Mouse (Mus musculus): ENCODE data around the gene Pla2g5. TPM values are rescaled to one million over a fixed set of nuclear protein-coding genes. Genes with fewer than 3 reads are reported as not detected.

Pla2g5 gene
- total and polyA plus RNA-seq, 2 experiments from 2014 or later, result 0.94 to 1.1 TPM

DNA sequence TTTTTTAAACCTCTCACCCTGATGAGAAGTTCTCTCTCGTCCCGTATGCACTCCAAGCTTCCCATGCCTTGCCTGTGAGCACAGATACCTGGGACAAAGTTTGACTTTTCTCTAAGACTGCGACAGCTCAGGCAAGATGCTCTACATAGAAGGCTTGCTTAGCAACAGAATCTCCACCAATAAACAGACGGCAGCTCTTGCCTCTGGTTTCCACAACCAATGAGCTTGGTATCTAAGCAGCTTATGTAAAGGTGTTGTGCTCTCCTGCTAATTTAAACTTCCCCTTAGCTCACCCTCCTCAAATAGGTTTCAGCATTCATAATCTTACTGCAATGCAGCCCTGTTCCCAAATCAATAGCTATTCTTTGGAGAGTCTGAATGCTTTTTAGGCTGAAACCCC, 61.7 kb downstream of the Pla2g5 start:
- WGBS, result 75% methylated on average over 4 of the region's 4 CpGs
- peaks cover 12% of the 10 kb centered on the region; the same call in 1 of the 2 replicates for H3K4me1 ChIP-seq (ENCODE audit: insufficient read depth, low read length)
- TF ChIP-seq CTCF (IDR thresholded peaks at IDR 0.05; ENCODE audit: low read depth), result no peak
- peak; percentile 51 for DNase-seq (ENCODE audit: low spot score)
- no peaks in the 10 kb centered on the region for H3K36me3 ChIP-seq (ENCODE audit: insufficient read depth, low read length)
- H3K9me3 ChIP-seq (ENCODE audit: low read length), result no peaks in the 10 kb centered on the region
- H3K27ac ChIP-seq, result no peak overlapping the region; the same call in 1 of the 2 replicates
- ATAC-seq, result no peak
- H3K9ac ChIP-seq (replicated peaks; ENCODE audit: low read length), result no peak overlapping the region
- H3K4me2 ChIP-seq (ENCODE audit: low read depth, low read length), result no peak overlapping the region
- H3K27me3 ChIP-seq (ENCODE audit: insufficient read depth, low read length), result no peaks in the 10 kb centered on the region
- no peak overlapping the region for H3K4me3 ChIP-seq (ENCODE audit: low read length)

DNA sequence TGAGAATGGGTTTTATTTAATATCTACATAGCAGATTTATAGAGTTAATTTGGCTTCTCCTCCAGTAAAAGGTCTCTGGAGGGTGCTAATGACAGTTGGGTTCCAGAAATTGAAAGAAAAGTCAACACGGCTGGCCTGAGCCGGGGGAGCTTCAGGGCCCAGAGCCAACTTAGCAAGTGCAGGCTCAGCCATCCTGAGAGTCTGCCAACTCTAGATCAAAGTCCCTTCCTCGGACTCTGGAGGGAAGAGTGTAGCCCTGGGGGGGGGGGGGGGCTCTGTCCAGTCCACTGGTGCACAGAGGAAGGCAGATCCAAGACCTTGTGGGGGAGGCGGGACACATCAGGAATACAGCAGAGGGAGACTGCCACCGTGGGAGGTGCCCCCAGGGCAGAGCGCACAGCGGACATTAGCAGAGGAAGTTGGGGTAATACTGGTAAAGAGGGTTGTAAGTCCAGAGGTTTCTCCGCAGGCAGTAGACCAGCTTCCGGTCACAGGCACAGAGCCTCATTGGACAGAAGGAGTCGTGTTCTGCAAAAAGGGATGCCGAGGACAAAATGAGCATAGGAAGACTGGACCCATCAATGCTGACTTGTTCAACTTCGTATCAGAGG, 63.0 kb downstream of the Pla2g5 start:
- DNase-seq (ENCODE audit: low spot score), result peak; percentile 80
- Histone ChIP-seq H3K4me1 (ENCODE audit: insufficient read depth, low read length) (peaks cover 12% of the 10 kb centered on the region; the same call in 1 of the 2 replicates), H3K9me3 (ENCODE audit: low read length) (no peaks in the 10 kb centered on the region), H3K27me3 (ENCODE audit: insufficient read depth, low read length) (no peaks in the 10 kb centered on the region), H3K36me3 (ENCODE audit: insufficient read depth, low read length) (no peaks in the 10 kb centered on the region), H3K4me3 (ENCODE audit: low read length) (no peak overlapping the region), H3K9ac (replicated peaks; ENCODE audit: low read length) (no peak overlapping the region), H3K4me2 (ENCODE audit: low read depth, low read length) (peak overlapping the region; percentile 24; the same call in 1 of the 2 replicates), H3K27ac (no peak overlapping the region)
- 47% methylated on average over 12 of the region's 12 CpGs for WGBS
- no peak for TF ChIP-seq CTCF (IDR thresholded peaks at IDR 0.05; ENCODE audit: low read depth)
- peak; percentile 68 for ATAC-seq

DNA sequence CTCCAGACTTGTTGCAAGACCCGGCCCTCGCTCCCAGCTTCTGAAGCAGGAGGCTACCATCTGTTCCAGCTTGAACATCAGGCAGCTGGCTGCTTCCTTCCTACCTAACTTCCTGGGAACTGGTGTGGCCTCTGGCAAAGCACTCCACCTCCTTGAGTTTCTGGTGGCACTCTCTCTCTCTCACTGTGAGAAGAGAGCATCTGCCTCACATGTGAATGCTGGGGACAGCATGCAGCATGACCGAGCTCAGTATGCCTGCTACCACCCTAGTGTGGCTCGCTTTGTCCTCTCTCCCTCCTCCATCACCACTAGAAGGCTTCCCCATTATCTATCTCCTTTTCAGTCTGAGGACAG, 66.1 kb downstream of the Pla2g5 start:
- TF ChIP-seq CTCF (IDR thresholded peaks at IDR 0.05; ENCODE audit: low read depth), result no peak
- Histone ChIP-seq H3K27me3 (ENCODE audit: insufficient read depth, low read length) (no peaks in the 10 kb centered on the region), H3K4me2 (ENCODE audit: low read depth, low read length) (no peak overlapping the region), H3K4me3 (ENCODE audit: low read length) (no peak overlapping the region), H3K9ac (replicated peaks; ENCODE audit: low read length) (no peak overlapping the region), H3K27ac (no peak overlapping the region), H3K9me3 (ENCODE audit: low read length) (no peaks in the 10 kb centered on the region), H3K36me3 (ENCODE audit: insufficient read depth, low read length) (no peaks in the 10 kb centered on the region), H3K4me1 (ENCODE audit: insufficient read depth, low read length) (peaks cover 12% of the 10 kb centered on the region; the same call in 1 of the 2 replicates)
- WGBS, result 63% methylated on average over 4 of the region's 4 CpGs
- ATAC-seq (no peak), DNase-seq (ENCODE audit: low spot score) (peak; percentile 13)

DNA sequence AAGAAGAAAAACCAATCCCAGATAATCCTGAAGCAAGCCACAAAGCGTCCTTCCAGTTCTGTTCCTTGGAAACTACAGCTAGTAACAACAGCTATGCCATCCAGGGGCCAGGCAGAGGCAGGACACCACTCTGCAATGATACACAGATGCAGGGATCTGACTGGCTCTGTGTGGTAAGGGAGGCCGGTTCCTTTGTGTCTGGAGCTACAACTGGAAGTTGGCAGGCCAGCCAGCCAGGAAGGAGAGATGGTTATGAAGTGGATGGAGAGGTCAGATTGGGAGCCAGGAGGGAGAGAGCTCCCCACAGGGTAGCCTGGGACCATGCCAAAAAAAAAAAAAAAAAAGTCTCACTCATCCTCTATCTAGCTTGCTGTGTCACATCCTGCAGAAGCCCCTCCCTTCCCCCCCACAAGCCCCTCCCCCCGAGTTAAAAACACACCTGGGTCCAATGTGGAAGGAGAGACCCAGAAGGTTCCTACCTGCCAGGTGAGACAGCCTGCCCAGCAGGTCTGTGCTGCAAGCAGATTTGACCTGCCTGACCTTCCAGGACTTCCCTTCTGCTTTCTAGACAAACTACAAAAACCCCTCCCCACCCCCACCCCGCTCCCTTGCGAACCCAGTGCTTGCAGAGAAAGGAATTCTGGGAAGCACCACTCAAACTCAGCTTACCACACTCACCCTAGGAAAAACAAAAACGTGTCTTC, 66.6 kb downstream of the Pla2g5 start:
- Histone ChIP-seq H3K4me2 (ENCODE audit: low read depth, low read length) (no peak overlapping the region), H3K9me3 (ENCODE audit: low read length) (no peaks in the 10 kb centered on the region), H3K27me3 (ENCODE audit: insufficient read depth, low read length) (no peaks in the 10 kb centered on the region), H3K4me3 (ENCODE audit: low read length) (no peak overlapping the region), H3K4me1 (ENCODE audit: insufficient read depth, low read length) (peaks cover 12% of the 10 kb centered on the region; the same call in 1 of the 2 replicates), H3K9ac (replicated peaks; ENCODE audit: low read length) (no peak overlapping the region), H3K27ac (no peak overlapping the region), H3K36me3 (ENCODE audit: insufficient read depth, low read length) (no peaks in the 10 kb centered on the region)
- ATAC-seq, result no peak
- WGBS, result 31% methylated on average over 6 of the region's 6 CpGs
- no peak for TF ChIP-seq CTCF (IDR thresholded peaks at IDR 0.05; ENCODE audit: low read depth)
- DNase-seq (ENCODE audit: low spot score), result peak; percentile 20

DNA sequence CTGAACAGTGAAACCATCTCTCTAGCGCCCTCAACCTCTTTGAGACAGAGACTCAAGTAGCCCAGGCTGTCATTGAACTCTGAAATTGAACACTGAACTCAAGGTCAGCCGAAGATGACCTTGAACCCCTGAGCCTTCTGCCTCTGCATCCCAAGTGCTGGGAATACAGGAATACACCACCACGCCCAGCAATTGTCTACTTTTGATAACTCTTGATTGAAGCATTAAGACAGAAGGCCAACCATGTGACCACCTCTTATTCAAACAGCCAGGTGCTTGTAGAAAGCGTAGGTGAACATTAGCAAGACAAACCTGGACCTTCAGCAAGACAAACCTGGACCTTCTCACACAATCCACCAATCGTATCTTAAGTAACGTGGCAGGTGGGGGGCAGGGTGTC, 68.9 kb downstream of the Pla2g5 start:
- ATAC-seq, result no peak
- no peak for TF ChIP-seq CTCF (IDR thresholded peaks at IDR 0.05; ENCODE audit: low read depth)
- WGBS, result 90% methylated on average over 6 of the region's 6 CpGs
- Histone ChIP-seq H3K36me3 (ENCODE audit: insufficient read depth, low read length) (no peaks in the 10 kb centered on the region), H3K4me1 (ENCODE audit: insufficient read depth, low read length) (no peaks in the 10 kb centered on the region), H3K9ac (replicated peaks; ENCODE audit: low read length) (no peak overlapping the region), H3K27me3 (ENCODE audit: insufficient read depth, low read length) (no peaks in the 10 kb centered on the region), H3K9me3 (ENCODE audit: low read length) (no peaks in the 10 kb centered on the region), H3K27ac (no peak overlapping the region), H3K4me3 (ENCODE audit: low read length) (no peak overlapping the region), H3K4me2 (ENCODE audit: low read depth, low read length) (no peak overlapping the region)
- no peak for DNase-seq (ENCODE audit: low spot score)

DNA sequence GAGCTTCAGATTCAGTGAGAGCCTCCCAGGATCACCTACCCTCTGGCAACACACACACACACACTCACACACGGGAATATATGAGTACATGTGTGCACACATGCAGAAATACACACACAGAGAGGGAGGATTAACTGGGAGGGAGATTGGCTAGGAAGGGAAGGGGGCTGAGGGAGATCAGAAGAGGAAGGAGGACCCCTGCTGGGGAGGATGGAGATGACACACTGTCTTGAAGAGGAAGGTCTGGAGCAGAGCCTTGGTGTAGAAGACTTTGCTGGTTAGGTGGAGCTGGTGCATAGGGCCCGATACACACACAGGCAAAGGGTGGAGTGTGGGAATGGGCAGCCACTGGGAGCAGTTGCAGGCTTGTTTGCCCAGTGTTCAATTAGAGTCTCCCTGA, 70.0 kb downstream of the Pla2g5 start:
- 0 out of 2 replicates have a peak, but pooled peaks have one; percentile 4 for ATAC-seq
- no peaks in the 10 kb centered on the region for H3K4me1 ChIP-seq (ENCODE audit: insufficient read depth, low read length)
- WGBS, result 57% methylated on average over 2 of the region's 2 CpGs
- no peaks in the 10 kb centered on the region for H3K27me3 ChIP-seq (ENCODE audit: insufficient read depth, low read length)
- no peaks in the 10 kb centered on the region for H3K36me3 ChIP-seq (ENCODE audit: insufficient read depth, low read length)
- no peak overlapping the region for H3K4me2 ChIP-seq (ENCODE audit: low read depth, low read length)
- no peaks in the 10 kb centered on the region for H3K9me3 ChIP-seq (ENCODE audit: low read length)
- no peak overlapping the region for H3K4me3 ChIP-seq (ENCODE audit: low read length)
- DNase-seq (ENCODE audit: low spot score), result peak; percentile 67
- no peak overlapping the region for H3K27ac ChIP-seq
- peak; percentile 73 for TF ChIP-seq CTCF (IDR thresholded peaks at IDR 0.05; ENCODE audit: low read depth)
- H3K9ac ChIP-seq (replicated peaks; ENCODE audit: low read length), result no peak overlapping the region

DNA sequence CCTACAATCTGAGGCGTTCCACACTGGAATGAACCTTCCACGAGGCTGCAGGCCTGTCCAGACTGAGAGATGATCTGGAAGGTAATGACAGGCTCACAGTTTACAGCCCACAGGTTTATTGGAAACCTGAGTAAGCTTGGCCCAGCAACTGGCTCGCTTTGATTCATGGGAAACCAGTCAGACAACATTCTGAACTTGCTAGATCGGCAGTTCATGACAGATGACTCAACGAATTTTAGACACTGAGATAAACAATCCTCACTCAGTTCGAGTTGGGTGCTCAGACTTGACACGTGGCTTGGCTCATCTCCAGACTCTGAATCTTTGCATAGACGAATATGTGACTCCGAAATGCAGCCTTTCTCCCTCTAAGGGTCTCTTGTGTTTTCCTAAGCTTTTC, 70.7 kb downstream of the Pla2g5 start:
- Histone ChIP-seq H3K4me1 (ENCODE audit: insufficient read depth, low read length) (no peaks in the 10 kb centered on the region), H3K4me3 (ENCODE audit: low read length) (no peak overlapping the region), H3K4me2 (ENCODE audit: low read depth, low read length) (no peak overlapping the region), H3K27me3 (ENCODE audit: insufficient read depth, low read length) (no peaks in the 10 kb centered on the region), H3K9me3 (ENCODE audit: low read length) (no peaks in the 10 kb centered on the region), H3K9ac (replicated peaks; ENCODE audit: low read length) (no peak overlapping the region), H3K36me3 (ENCODE audit: insufficient read depth, low read length) (no peaks in the 10 kb centered on the region), H3K27ac (no peak overlapping the region)
- TF ChIP-seq CTCF (IDR thresholded peaks at IDR 0.05; ENCODE audit: low read depth), result no peak
- 66% methylated on average over 9 of the region's 9 CpGs for WGBS
- ATAC-seq (no peak), DNase-seq (ENCODE audit: low spot score) (no peak)
